Mouse (Mus musculus) gastrocnemius, postnatal 36 days (tissue): ENCODE data around the gene Tnnt3. TPM values are rescaled to one million over a fixed set of nuclear protein-coding genes. Genes with fewer than 3 reads are reported as not detected.
A peak's percentile ranks its signal among the peaks of the same experiment; 100 is the strongest.

Experiments
- DNase-seq, 2 experiments: peaks; one replicate each; pipeline ENCODE4 v3.0.0; 2022
- intact Hi-C: fragments of 180-260 bp; cut with DNase I; formaldehyde crosslinking; loops from one replicate; pipeline ENCODE4 v1.15.1; 2025
- long read RNA-seq, 2 experiments: library from polyadenylated mRNA; stranded (forward); transcript quantifications; one replicate each; pipeline ENCODE4 v2.0.0; 2021
- total RNA-seq, 2 experiments: library from RNA; stranded (reverse); gene quantifications; 2 replicates each; pipeline ENCODE4 v1.2.3; 2021

Gene Tnnt3
- total RNA-seq, result over 10,000 TPM; 32,612 to 32,921 TPM
- long read RNA-seq, experiment 1, transcript Tnnt3-221 (2 exons, 471 nt), result major isoform, 22 of 6,527 reads
- long read RNA-seq, experiment 1, partial matches to known transcripts, result 2,256 of 6,527 reads
- long read RNA-seq, experiment 1, other reads (novel, unspliced or antisense), result 4,249 of 6,527 reads
- long read RNA-seq, experiment 2, transcript Tnnt3-221 (2 exons, 471 nt), result major isoform, 26 of 6,693 reads
- long read RNA-seq, experiment 2, partial matches to known transcripts, result 2,272 of 6,693 reads
- long read RNA-seq, experiment 2, other reads (novel, unspliced or antisense), result 4,395 of 6,693 reads

GRCm38 (mm10) chr7:142498575-142498974 lies at the start of gene Tnnt3:
TSS of gene Tnnt3 (plus strand) at chr7:142498836.
- intact Hi-C loops, result loop anchor here (1.0 to 10.0 kb wide), 2 partner anchors 56 to 164 kb away; no protein-coding TSS in a partner anchor

DNA sequence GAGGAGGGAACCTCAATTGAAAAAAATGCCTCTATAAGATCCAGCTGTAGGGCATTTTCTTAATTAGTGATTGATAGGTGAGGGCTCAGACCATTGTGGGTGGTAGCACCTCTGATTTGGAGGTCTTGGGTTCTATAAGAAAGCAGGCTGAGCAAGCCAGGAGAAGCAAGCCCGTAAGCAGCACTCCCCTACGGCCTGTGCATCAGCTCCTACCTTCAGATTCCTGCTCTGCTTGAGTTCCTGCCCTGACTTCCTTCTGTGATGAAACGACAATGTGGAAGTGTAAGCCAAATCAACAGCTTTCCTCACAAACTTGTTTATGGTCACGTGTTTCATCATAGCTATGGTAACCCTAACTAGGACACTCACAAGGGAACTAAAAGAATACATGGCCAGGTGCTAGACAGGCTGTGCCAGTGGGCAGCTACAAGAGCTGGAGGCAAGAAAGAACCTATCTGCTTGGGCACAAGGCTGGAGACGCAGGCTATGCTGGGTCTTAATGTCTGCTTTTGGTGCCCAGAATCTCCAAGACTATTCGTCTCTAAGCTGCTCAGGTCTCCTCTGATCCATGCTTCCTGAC lies 49.5 kb upstream of the Tnnt3 start:
- intact Hi-C loops, result no loop called here
- DNase-seq, result no peak

More at GRCm38 (mm10) chr7:142498575-142498974, at the start of gene Tnnt3:
- peak in 1 of 2 experiments; percentile 64 for DNase-seq

DNA sequence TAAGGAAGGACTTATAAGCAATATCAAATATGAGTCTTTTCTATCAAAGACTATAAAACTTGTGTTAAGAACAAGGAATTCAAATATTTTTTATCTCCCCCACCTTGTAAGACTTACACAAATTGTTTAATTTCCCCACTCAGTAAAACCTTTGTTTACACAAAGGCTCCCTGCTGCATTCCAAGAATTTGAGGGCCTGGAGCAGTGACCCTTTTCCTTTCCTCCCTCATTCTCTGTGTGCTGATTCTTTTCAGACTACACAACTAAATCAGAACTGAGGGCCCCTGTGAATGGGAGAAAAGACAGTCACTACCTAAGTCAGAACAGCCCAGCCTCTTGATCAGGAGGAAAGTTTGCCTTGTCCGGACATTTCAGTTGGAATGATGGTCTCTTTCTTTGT lies 43.9 kb upstream of the Tnnt3 start:
- DNase-seq, result no peak
- intact Hi-C loops, result no loop called here

DNA sequence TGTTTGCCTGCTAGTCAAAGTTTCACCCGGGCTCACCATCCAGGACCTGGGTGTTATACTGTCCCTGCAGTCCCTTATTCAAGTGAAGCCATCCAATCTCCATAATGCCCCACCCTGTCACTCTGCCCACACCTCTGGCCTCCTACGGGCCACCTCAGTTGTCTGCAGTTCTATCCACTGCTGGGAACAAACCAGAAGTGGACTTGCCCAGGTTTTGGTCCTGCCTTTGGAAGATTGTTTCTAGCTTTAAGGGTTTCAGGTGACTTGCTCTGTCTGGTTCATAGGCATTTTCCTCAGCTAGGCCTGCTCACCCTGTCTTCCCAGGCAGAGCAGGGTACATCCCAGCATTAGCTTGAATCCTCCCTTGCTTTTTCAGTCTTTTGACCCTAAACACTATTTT lies 43.4 kb upstream of the Tnnt3 start:
- intact Hi-C loops, result no loop called here
- DNase-seq, result no peak

DNA sequence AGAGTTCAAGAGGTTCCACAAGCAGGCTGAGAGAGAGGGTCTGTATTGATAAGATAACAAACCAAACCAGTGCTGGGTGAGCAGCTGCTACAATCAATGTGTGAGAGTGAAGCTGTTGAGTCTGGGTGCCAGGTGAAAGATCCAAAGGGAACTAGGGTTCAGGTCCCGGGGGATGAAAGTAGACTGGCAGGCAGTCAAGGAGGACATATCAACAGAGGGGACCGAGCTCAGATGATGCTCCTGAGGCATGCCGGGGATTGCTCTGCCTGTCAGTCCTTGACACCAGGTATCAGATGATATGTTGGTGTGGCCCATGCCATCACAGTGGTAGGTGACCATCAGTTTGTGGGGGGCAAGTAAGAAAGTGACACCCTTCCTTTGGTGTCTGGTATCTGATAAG lies 41.8 kb upstream of the Tnnt3 start:
- DNase-seq, result peak in 1 of 2 experiments; percentile 16
- intact Hi-C loops, result no loop called here

GRCm38 (mm10) chr7:142457227-142457811 lies 41.3 kb upstream of the Tnnt3 start:
- DNase-seq, result peak in 1 of 2 experiments; percentile 25
- intact Hi-C loops, result no loop called here

DNA sequence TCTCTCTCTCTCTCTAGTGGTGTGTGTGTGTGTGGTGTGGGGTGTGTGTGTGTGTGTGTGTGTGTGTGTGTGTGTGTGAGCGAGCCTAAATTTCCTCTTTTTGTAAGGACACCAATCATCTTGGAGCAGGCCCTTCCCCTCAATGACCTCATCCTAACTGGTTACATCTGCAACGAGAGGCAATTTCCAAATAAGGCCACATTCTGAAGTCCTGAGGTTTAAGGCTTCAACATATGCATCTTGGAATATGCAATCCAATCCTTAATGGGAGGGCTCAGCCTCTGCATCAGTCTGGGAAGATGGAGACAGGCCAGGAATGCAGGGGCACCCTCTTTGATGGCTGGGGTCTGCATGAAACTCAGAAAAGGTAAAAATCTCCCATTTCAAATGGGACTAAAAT lies 40.6 kb upstream of the Tnnt3 start:
- no peak for DNase-seq
- intact Hi-C loops, result no loop called here

- intact Hi-C loops, result no loop called here
- no peak for DNase-seq
Observed at GRCm38 (mm10) chr7:142458676-142459298, 39.8 kb upstream of the Tnnt3 start.

GRCm38 (mm10) chr7:142459299-142459691 lies 39.3 kb upstream of the Tnnt3 start:
- intact Hi-C loops, result no loop called here
- no peak for DNase-seq

DNA sequence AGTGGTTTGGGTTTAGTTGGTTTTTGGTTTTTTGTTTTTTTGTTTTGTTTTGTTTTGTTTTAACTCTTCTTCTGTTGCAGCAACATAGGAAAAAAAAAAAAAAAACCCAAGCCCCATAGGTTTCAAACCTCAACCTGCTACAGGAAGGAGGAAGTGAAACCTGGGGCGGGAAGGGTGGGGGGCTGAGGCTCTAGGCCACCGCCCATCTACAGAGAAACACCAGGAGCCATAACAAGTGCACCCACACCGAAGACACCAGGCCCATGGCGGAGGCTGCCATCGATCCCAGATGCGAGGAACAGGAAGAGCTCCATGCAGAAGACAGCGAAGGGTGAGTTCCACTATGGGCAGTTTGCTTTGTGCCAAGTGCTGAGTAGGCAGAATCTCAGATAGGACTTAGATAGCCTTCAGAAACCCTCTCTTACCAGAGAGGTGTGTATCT lies 38.0 kb upstream of the Tnnt3 start, which contains the start of gene Lsp1:
Lsp1 (plus strand) TSS at position 174 of the 442 bp plus-strand sequence.
- no peak for DNase-seq
- intact Hi-C loops, result no loop called here

- intact Hi-C loops, result no loop called here
- DNase-seq, result peak in 1 of 2 experiments; percentile 18
Observed at GRCm38 (mm10) chr7:142461446-142461845, 37.2 kb upstream of the Tnnt3 start.

- DNase-seq, result peak; percentile 62 to 65
- intact Hi-C loops, result no loop called here
Observed at GRCm38 (mm10) chr7:142462190-142462589, 36.4 kb upstream of the Tnnt3 start.

DNA sequence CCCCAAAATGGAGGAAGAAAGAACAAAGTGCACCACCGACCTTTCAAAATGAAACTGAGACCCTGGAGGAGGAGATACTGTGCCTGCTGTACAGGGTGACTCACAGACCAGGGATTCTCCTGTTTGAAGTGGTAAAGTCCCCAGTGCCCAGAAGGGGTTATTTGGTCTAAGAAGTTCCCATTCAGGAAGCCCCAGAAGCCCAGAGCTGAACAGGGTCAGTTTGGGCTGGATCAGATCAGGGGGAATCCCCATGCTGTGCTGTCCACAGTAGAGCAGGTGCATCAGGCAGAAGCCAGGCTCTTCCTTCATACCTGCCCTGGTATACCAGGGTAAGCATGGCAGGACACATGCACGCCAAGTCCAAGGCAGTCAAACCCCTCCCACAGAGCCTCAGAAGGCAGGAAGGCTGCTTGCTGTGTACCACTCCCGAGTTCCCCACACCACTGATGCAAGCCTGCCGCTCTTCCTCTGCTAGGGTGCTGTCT lies 36.0 kb upstream of the Tnnt3 start:
- DNase-seq, result peak in 1 of 2 experiments; percentile 29
- intact Hi-C loops, result no loop called here

DNA sequence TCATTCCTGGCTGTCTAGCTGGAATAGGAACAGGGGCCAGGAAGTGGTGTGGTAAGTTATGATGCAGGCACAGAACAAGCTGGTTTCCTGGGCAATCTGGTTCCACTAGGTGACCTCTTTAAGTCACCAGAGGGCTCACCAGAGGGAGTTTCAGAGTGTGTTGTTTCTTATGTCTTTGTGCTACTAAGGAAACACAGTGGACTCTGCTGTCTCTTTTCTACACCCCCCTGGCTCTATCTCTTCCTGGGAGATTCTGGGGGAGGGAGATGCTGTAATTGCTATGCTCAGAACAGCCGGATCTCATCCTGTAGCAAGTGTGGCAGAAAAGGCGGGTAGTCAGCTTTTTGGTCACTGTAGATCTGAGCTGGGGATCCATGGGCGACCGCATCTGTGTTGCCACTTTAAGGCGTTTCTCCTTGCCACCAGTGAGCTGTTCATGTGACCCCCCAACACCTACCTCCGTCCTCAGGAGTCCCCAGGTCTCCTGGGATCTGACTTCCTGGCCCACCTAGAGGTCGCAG lies 28.4 kb upstream of the Tnnt3 start:
- DNase-seq, result no peak
- intact Hi-C loops, result no loop called here

- DNase-seq, result peak; percentile 67 to 71
- intact Hi-C loops, result no loop called here
Observed at GRCm38 (mm10) chr7:142470808-142471413, 27.7 kb upstream of the Tnnt3 start.

- peak in 1 of 2 experiments; percentile 33 for DNase-seq
- intact Hi-C loops, result no loop called here
Observed at GRCm38 (mm10) chr7:142471414-142471861, 27.2 kb upstream of the Tnnt3 start.

DNA sequence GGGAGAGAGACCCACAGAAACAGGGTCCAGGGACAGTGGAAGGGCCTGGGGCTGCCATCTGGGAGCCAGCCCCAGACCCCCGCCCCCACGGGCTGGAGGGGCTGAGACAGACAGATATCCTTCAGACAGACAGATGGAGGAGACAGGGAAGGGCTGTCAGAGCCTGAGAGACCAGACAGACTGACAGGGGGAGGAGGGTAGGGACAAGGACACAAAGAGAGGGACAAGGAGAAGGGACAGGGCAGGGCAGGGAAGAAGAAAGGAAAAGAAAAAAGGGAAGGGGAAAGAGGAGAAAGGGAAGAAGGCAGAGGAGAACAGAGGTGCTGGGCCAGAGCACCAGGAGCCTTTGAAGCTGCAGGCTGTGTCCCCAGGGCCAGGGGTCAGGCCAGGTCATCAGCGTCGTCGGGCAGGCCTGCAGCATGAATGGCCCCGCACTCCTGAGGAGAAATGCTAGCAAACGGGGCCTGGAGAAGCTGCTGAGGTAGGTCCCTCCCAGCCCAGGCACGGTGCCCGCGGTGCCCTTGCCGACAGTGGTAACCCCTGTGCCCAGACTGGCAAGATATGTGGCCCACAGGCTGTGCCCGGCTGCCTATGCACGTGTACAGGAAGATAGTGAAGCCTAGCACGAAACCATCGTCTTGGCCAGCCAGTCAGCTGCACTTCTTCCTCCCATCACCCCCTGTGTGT lies 26.6 kb upstream of the Tnnt3 start:
- intact Hi-C loops, result no loop called here
- peak; percentile 48 to 49 for DNase-seq

DNA sequence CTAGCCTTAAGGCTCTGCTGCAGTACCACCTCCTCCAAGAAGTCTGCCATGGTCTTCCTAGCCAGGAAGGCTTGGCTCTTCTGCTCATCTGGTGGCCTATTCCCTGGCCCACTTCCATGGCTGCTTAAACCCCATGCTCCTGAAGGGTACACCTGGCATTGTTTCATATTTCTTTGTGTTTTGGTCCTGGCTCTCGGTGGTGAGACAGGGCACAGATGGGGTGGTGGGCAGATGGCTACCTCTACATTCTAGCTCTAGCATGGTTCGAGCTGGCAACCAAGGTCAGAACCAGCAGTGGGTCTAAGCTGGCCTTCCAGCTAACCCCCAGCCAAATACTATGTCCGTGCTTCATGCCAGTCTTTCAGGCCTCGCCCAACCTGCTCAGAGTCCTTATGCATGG lies 25.7 kb upstream of the Tnnt3 start:
- DNase-seq, result peak in 1 of 2 experiments; percentile 12
- intact Hi-C loops, result no loop called here

- intact Hi-C loops, result no loop called here
- DNase-seq, result peak in 1 of 2 experiments; percentile 13
Observed at GRCm38 (mm10) chr7:142473476-142473875, 25.2 kb upstream of the Tnnt3 start.

- intact Hi-C loops, result no loop called here
- peak; percentile 60 to 74 for DNase-seq
Observed at GRCm38 (mm10) chr7:142474799-142475198, 23.8 kb upstream of the Tnnt3 start.
